Mouse (Mus musculus): ENCODE measurements around the gene Rhov. TPM values are rescaled to one million over a fixed set of nuclear protein-coding genes. Genes with fewer than 3 reads are reported as not detected.

The Rhov gene
- polyA plus RNA-seq, 2 experiments = 6.8 to 15.1 TPM

- no peak overlapping the region for H3K4me3 ChIP-seq (replicated peaks; ENCODE audit: low read length)
- DNase-seq (ENCODE audit: low spot score) (no peak), ATAC-seq (ENCODE audit: low FRiP score, low read depth) (no peak)
- H3K36me3 ChIP-seq (ENCODE audit: control insufficient read depth, insufficient read depth, low read length) = peaks cover 65% of the 10 kb centered on the region
- no peak for TF ChIP-seq POLR2A (IDR thresholded peaks at IDR 0.05; ENCODE audit: borderline replicate concordance, extremely low read depth, insufficient read depth, insufficient read length)
- 91% methylated on average over 5 of the region's 5 CpGs for WGBS
- no peak overlapping the region for H3K27ac ChIP-seq (replicated peaks; ENCODE audit: low read depth, low read length)
- H3K9ac ChIP-seq (ENCODE audit: low read depth, low read length, severe bottlenecking) = no peak overlapping the region
- H3K4me2 ChIP-seq (replicated peaks; ENCODE audit: low read depth, low read length, severe bottlenecking) = no peak overlapping the region
- H3K27me3 ChIP-seq (ENCODE audit: control insufficient read depth, insufficient read depth, low read length) = no peaks in the 10 kb centered on the region
- H3K9me3 ChIP-seq (ENCODE audit: control insufficient read depth, low read length) = no peaks in the 10 kb centered on the region
- H3K4me1 ChIP-seq (ENCODE audit: control insufficient read depth, insufficient read depth, low read length) = peaks cover 5% of the 10 kb centered on the region; the same call in 1 of the 2 replicates
Observed at GRCm38 (mm10) chr2:119292281-119292680, 21.2 kb upstream of the Rhov start.

- no peak for TF ChIP-seq POLR2A (IDR thresholded peaks at IDR 0.05; ENCODE audit: borderline replicate concordance, extremely low read depth, insufficient read depth, insufficient read length)
- no peak; the same call in 1 of the 2 replicates for ATAC-seq (ENCODE audit: low FRiP score, low read depth)
Observed at GRCm38 (mm10) chr2:119289014-119289416, 17.9 kb upstream of the Rhov start.

GRCm38 (mm10) chr2:119288270-119288882 is 17.3 kb upstream of the Rhov start, which contains the start of gene Vps18:
Gene Vps18 (plus strand): TSS chr2:119288740.
- WGBS = 0% methylated on average over 31 of the region's 31 CpGs
- ATAC-seq (ENCODE audit: low FRiP score, low read depth) (peak; percentile 98), DNase-seq (ENCODE audit: low spot score) (peak; percentile 95)
- Histone ChIP-seq H3K9me3 (ENCODE audit: control insufficient read depth, low read length) (no peaks in the 10 kb centered on the region), H3K27me3 (ENCODE audit: control insufficient read depth, insufficient read depth, low read length) (no peaks in the 10 kb centered on the region), H3K4me3 (replicated peaks; ENCODE audit: low read length) (peak within 1 kb of the TSS; percentile 82), H3K9ac (ENCODE audit: low read depth, low read length, severe bottlenecking) (peak within 1 kb of the TSS; percentile 78), H3K4me2 (replicated peaks; ENCODE audit: low read depth, low read length, severe bottlenecking) (peak within 1 kb of the TSS; percentile 83), H3K36me3 (ENCODE audit: control insufficient read depth, insufficient read depth, low read length) (peaks cover 34% of the 10 kb centered on the region), H3K27ac (replicated peaks; ENCODE audit: low read depth, low read length) (peak within 1 kb of the TSS; percentile 48; the same call in 1 of the 2 replicates), H3K4me1 (ENCODE audit: control insufficient read depth, insufficient read depth, low read length) (peaks cover 5% of the 10 kb centered on the region; the same call in 1 of the 2 replicates)
- no peak for TF ChIP-seq POLR2A (IDR thresholded peaks at IDR 0.05; ENCODE audit: borderline replicate concordance, extremely low read depth, insufficient read depth, insufficient read length)

More at GRCm38 (mm10) chr2:119289014-119289416, 17.9 kb upstream of the Rhov start:
- no peak for DNase-seq (ENCODE audit: low spot score)
- Histone ChIP-seq H3K9me3 (ENCODE audit: control insufficient read depth, low read length) (no peaks in the 10 kb centered on the region), H3K36me3 (ENCODE audit: control insufficient read depth, insufficient read depth, low read length) (peaks cover 40% of the 10 kb centered on the region), H3K4me3 (replicated peaks; ENCODE audit: low read length) (peak overlapping the region; percentile 82), H3K27me3 (ENCODE audit: control insufficient read depth, insufficient read depth, low read length) (no peaks in the 10 kb centered on the region), H3K4me2 (replicated peaks; ENCODE audit: low read depth, low read length, severe bottlenecking) (peak overlapping the region; percentile 83), H3K27ac (replicated peaks; ENCODE audit: low read depth, low read length) (peak overlapping the region; percentile 48; the same call in 1 of the 2 replicates), H3K9ac (ENCODE audit: low read depth, low read length, severe bottlenecking) (peak overlapping the region; percentile 78), H3K4me1 (ENCODE audit: control insufficient read depth, insufficient read depth, low read length) (peaks cover 5% of the 10 kb centered on the region; the same call in 1 of the 2 replicates)
- 3% methylated on average over 11 of the region's 11 CpGs for WGBS

GRCm38 (mm10) chr2:119287372-119287771 is 16.3 kb upstream of the Rhov start:
- WGBS = 88% methylated on average over 5 of the region's 5 CpGs
- Histone ChIP-seq H3K36me3 (ENCODE audit: control insufficient read depth, insufficient read depth, low read length) (peaks cover 24% of the 10 kb centered on the region), H3K4me1 (ENCODE audit: control insufficient read depth, insufficient read depth, low read length) (peaks cover 5% of the 10 kb centered on the region; the same call in 1 of the 2 replicates), H3K4me3 (replicated peaks; ENCODE audit: low read length) (no peak overlapping the region), H3K9ac (ENCODE audit: low read depth, low read length, severe bottlenecking) (no peak overlapping the region), H3K4me2 (replicated peaks; ENCODE audit: low read depth, low read length, severe bottlenecking) (no peak overlapping the region), H3K9me3 (ENCODE audit: control insufficient read depth, low read length) (no peaks in the 10 kb centered on the region), H3K27ac (replicated peaks; ENCODE audit: low read depth, low read length) (no peak overlapping the region), H3K27me3 (ENCODE audit: control insufficient read depth, insufficient read depth, low read length) (no peaks in the 10 kb centered on the region)
- no peak for TF ChIP-seq POLR2A (IDR thresholded peaks at IDR 0.05; ENCODE audit: borderline replicate concordance, extremely low read depth, insufficient read depth, insufficient read length)
- ATAC-seq (ENCODE audit: low FRiP score, low read depth) (no peak), DNase-seq (ENCODE audit: low spot score) (no peak)

- ATAC-seq (ENCODE audit: low FRiP score, low read depth) (no peak), DNase-seq (ENCODE audit: low spot score) (no peak)
- Histone ChIP-seq H3K27me3 (ENCODE audit: control insufficient read depth, insufficient read depth, low read length) (no peaks in the 10 kb centered on the region), H3K9me3 (ENCODE audit: control insufficient read depth, low read length) (no peaks in the 10 kb centered on the region), H3K36me3 (ENCODE audit: control insufficient read depth, insufficient read depth, low read length) (no peaks in the 10 kb centered on the region), H3K4me3 (replicated peaks; ENCODE audit: low read length) (no peak overlapping the region), H3K9ac (ENCODE audit: low read depth, low read length, severe bottlenecking) (no peak overlapping the region), H3K27ac (replicated peaks; ENCODE audit: low read depth, low read length) (no peak overlapping the region), H3K4me1 (ENCODE audit: control insufficient read depth, insufficient read depth, low read length) (no peaks in the 10 kb centered on the region), H3K4me2 (replicated peaks; ENCODE audit: low read depth, low read length, severe bottlenecking) (no peak overlapping the region)
- no peak for TF ChIP-seq POLR2A (IDR thresholded peaks at IDR 0.05; ENCODE audit: borderline replicate concordance, extremely low read depth, insufficient read depth, insufficient read length)
- WGBS = 81% methylated on average over 7 of the region's 7 CpGs
Observed at GRCm38 (mm10) chr2:119281899-119282565, 11.0 kb upstream of the Rhov start.
